Mouse (Mus musculus) spleen, postnatal 10 days (tissue): ENCODE measurements at regions not wholly inside any gene's neighbourhood (a gene's known extent, or its start where the extent isn't known, plus 50 kb on each side); places are given as distances from the start of the nearest gene placed in this dataset.
"Not testable (repeated sequence)": the region's sequence is repeated elsewhere in the genome, so short reads cannot be mapped to it uniquely, and the experiment has no call there.

ENCODE experiments used
- DNase-seq, 2 experiments: peaks; one replicate each; pipeline ENCODE4 v3.0.0; 2021 to 2022; ENCODE audit warnings: low spot score in 2 of 2

- DNase-seq = no peak
These were observed 85.6 kb downstream of the Gxylt1 start for GRCm38 (mm10) chr15:93189266-93189855.

GRCm38 (mm10) chr15:93176221-93176620, 98.8 kb downstream of the Gxylt1 start:
- no peak for DNase-seq

- DNase-seq = no peak
These were observed 106.2 kb downstream of the Gxylt1 start for GRCm38 (mm10) chr15:93168784-93169183.

GRCm38 (mm10) chr15:93167451-93167850, 107.5 kb downstream of the Gxylt1 start:
- no peak for DNase-seq

- no peak for DNase-seq
These were observed 112.8 kb downstream of the Gxylt1 start for GRCm38 (mm10) chr15:93161924-93162910.

- no peak for DNase-seq
These were observed 113.7 kb downstream of the Gxylt1 start for GRCm38 (mm10) chr15:93161329-93161728.

- DNase-seq = no peak
These were observed 119.2 kb downstream of the Gxylt1 start for GRCm38 (mm10) chr15:93155756-93156155.

- DNase-seq = no peak
These were observed 121.0 kb downstream of the Gxylt1 start for GRCm38 (mm10) chr15:93154022-93154421.

- no peak for DNase-seq
These were observed 130.1 kb downstream of the Gxylt1 start for GRCm38 (mm10) chr15:93144899-93145298.

GRCm38 (mm10) chr15:93144264-93144663, 130.7 kb downstream of the Gxylt1 start:
- no peak for DNase-seq

GRCm38 (mm10) chr15:93133379-93133778, 141.6 kb downstream of the Gxylt1 start:
- DNase-seq = no peak

- no peak for DNase-seq
These were observed 143.9 kb downstream of the Gxylt1 start for GRCm38 (mm10) chr15:93131056-93131455.

GRCm38 (mm10) chr15:93125261-93125660, 149.7 kb downstream of the Gxylt1 start:
- no peak for DNase-seq

- DNase-seq = no peak
These were observed 153.8 kb downstream of the Gxylt1 start for GRCm38 (mm10) chr15:93121156-93121555.

- not testable (repeated sequence) for DNase-seq
These were observed 157.2 kb downstream of the Gxylt1 start for GRCm38 (mm10) chr15:93117806-93118205.

- no peak for DNase-seq
These were observed 159.3 kb downstream of the Gxylt1 start for GRCm38 (mm10) chr15:93115674-93116102.

- DNase-seq = no peak
These were observed 170.0 kb downstream of the Gxylt1 start for GRCm38 (mm10) chr15:93104936-93105335.

- DNase-seq = no peak
These were observed 171.6 kb downstream of the Gxylt1 start for GRCm38 (mm10) chr15:93103426-93103825.

- no peak for DNase-seq
These were observed 173.1 kb downstream of the Gxylt1 start for GRCm38 (mm10) chr15:93101881-93102280.

- no peak for DNase-seq
These were observed 174.1 kb downstream of the Gxylt1 start for GRCm38 (mm10) chr15:93100837-93101236.

GRCm38 (mm10) chr15:93099840-93100239, 175.1 kb downstream of the Gxylt1 start:
- DNase-seq = no peak

- DNase-seq = no peak
These were observed 178.6 kb downstream of the Gxylt1 start for GRCm38 (mm10) chr15:93096335-93096734.

- no peak for DNase-seq
These were observed 179.8 kb downstream of the Gxylt1 start for GRCm38 (mm10) chr15:93095224-93095623.
